20 mouse cellular contexts compared by ENCODE assay signal in the genomic region with DNA sequence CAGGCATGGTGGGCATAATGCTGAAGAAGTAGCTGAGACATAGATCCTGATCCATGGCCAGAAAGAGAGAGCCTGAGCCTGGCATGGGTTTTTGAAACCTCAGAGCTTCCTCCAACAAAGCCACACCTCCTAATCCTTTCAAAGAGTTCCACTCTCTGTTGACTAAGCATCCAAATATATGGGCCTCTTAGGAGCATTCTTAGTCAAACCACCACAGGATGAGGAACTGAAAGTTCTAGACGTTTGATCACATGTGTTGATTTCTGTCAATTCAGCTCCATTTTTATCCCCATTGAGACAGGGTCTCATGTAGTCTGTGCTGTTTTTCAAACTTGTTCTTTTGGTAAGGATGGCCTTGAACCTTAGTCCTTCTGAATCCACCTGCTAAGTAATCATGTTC. TPM values are rescaled to one million over a fixed set of nuclear protein-coding genes. Genes with fewer than 3 reads are reported as not detected.
DNase-seq lines count a peak whose midpoint lies in the region; TF ChIP-seq lines count a peak whose summit lies in the region.
"Had no signal": no experiment of that assay in that cellular context is flagged by ENCODE, and none has a peak within 500 bp of the region (broad histone marks: within the 10 kb centered on the region; RNA-seq: fewer than 3 reads in every experiment).

No protein-coding gene starts in this region.

- TF ChIP-seq EP300 in CH12.LX (IDR thresholded peaks at IDR 0.05; ENCODE audit: low read length): peak; percentile 45; the same call in 1 of the 2 replicates

- no peak for TF ChIP-seq CTCF in CH12.LX (conservative IDR thresholded peaks at IDR 0.05 in 1 of 2, IDR thresholded peaks at IDR 0.05 in 1 of 2; ENCODE audit: low read depth in 2 of 2, low read length in 2 of 2)

- no peak overlapping the region for H3K9ac ChIP-seq in CH12.LX (ENCODE audit: insufficient read depth, low read depth)
- H3K9ac ChIP-seq: embryonic facial prominence, embryonic 12.5 days; forebrain, embryonic 13.5 days; forebrain, embryonic 15.5 days; forebrain, postnatal 0 days had no signal

- H3K4me2 ChIP-seq in CH12.LX (ENCODE audit: insufficient read depth, low read depth, poor library complexity, severe bottlenecking): no peak overlapping the region
- H3K4me2 ChIP-seq: embryonic facial prominence, embryonic 12.5 days; forebrain, embryonic 13.5 days; forebrain, embryonic 15.5 days had no signal

- peaks cover 11% of the 10 kb centered on the region for H3K9me3 ChIP-seq in CH12.LX (replicated peaks; ENCODE audit: low read length)
- H3K9me3 ChIP-seq: embryonic facial prominence, embryonic 10.5 days; embryonic facial prominence, embryonic 12.5 days; forebrain, embryonic 13.5 days; forebrain, embryonic 15.5 days; G1E had no signal

- no peak overlapping the region for H3K4me3 ChIP-seq in CH12.LX (replicated peaks in 1 of 3; ENCODE audit: low read depth in 2 of 3, low read length in 2 of 3, poor library complexity in 1 of 3)
- H3K4me3 ChIP-seq: embryonic facial prominence, embryonic 10.5 days; embryonic facial prominence, embryonic 12.5 days; forebrain, embryonic 13.5 days; forebrain, embryonic 15.5 days had no signal

- no peak overlapping the region for H3K27ac ChIP-seq in CH12.LX (ENCODE audit: insufficient read depth, low read depth)
- H3K27ac ChIP-seq: embryonic facial prominence, embryonic 10.5 days; embryonic facial prominence, embryonic 12.5 days; forebrain, embryonic 13.5 days; forebrain, embryonic 15.5 days had no signal

- peaks cover 7 to 38% of the 10 kb centered on the region in 2 experiments for H3K36me3 ChIP-seq in CH12.LX (replicated peaks in 1 of 2; ENCODE audit: control insufficient read depth in 1 of 2, insufficient read depth in 1 of 2, low read length in 1 of 2)
- no peaks in the 10 kb centered on the region for H3K36me3 ChIP-seq in splenic B cell, adult 2 months (ENCODE audit: control insufficient read depth, insufficient read depth, low read length, poor library complexity, severe bottlenecking)

- TF ChIP-seq RAD21 in CH12.LX (IDR thresholded peaks at IDR 0.05; ENCODE audit: low read depth, low read length): no peak

- peaks cover 0 to 3% of the 10 kb centered on the region in 2 experiments; a peak in 1 of 4 replicates for H3K4me1 ChIP-seq in CH12.LX (ENCODE audit: control insufficient read depth in 1 of 2, insufficient read depth in 2 of 2)
- H3K4me1 ChIP-seq: embryonic facial prominence, embryonic 10.5 days; embryonic facial prominence, embryonic 12.5 days; forebrain, embryonic 13.5 days; forebrain, embryonic 15.5 days had no signal

- no peak for TF ChIP-seq POLR2A in CH12.LX (IDR thresholded peaks at IDR 0.05; ENCODE audit: low read depth, low read length)

- no peaks in the 10 kb centered on the region for H3K27me3 ChIP-seq in CH12.LX (replicated peaks)
- H3K27me3 ChIP-seq in splenic B cell, adult 2 months (ENCODE audit: control insufficient read depth, insufficient read depth, low read length, poor library complexity, severe bottlenecking): no peaks in the 10 kb centered on the region
- H3K27me3 ChIP-seq: embryonic facial prominence, embryonic 12.5 days; forebrain, embryonic 13.5 days; forebrain, embryonic 15.5 days; Patski had no signal

- H3K79me2 ChIP-seq in CH12.LX (replicated peaks; ENCODE audit: control insufficient read depth, extremely low read depth, insufficient read depth, poor library complexity, severe bottlenecking): no peaks in the 10 kb centered on the region

- dilution Hi-C loops in CH12.LX (cut with MboI; ENCODE audit: extremely low pct_ligation_motif_present, extremely low pct_unique_long_range_greater_than_20kb, low sequenced_read_pairs): no loop called here

- in situ Hi-C loops in CH12.LX (cut with MboI; ENCODE audit: low pct_ligation_motif_present, low pct_unique_long_range_greater_than_20kb, low sequenced_read_pairs): no loop called here

- peak; percentile 11 for DNase-seq in 416B (ENCODE audit: low read depth)
- DNase-seq in CH12.LX (ENCODE audit: extremely low read depth): peak; percentile 64
- peak; percentile 18 for DNase-seq in splenic B cell, adult 2 months (ENCODE audit: low read depth, low spot score)
- DNase-seq in adrenal gland, adult 18-20 months (ENCODE audit: low spot score in 2 of 2): no peak
- DNase-seq in cerebellum, adult 18-20 months: no peak
- DNase-seq: adrenal gland, adult 2 months; adrenal gland, postnatal 10 days; adrenal gland, postnatal 25 days; cerebellum, adult 11 months; cerebellum, adult 2 months; cerebellum, adult 9-10 months; cerebellum, postnatal 10 days; cerebellum, postnatal 25 days; forebrain, postnatal 0 days had no signal

TF ChIP-seq in CH12.LX, 34 proteins besides CTCF, POLR2A, EP300 and RAD21:
- TF ChIP-seq JUND (conservative IDR thresholded peaks at IDR 0.05; ENCODE audit: low read depth, low read length) (0 out of 2 replicates have a peak, but pooled peaks have one; percentile 18), MAFK (IDR thresholded peaks at IDR 0.05; ENCODE audit: insufficient replicate concordance, low read length) (peak; percentile 39; the same call in 1 of the 2 replicates), MEF2A (IDR thresholded peaks at IDR 0.05; ENCODE audit: borderline replicate concordance, low read depth, low read length) (peak; percentile 28; the same call in 1 of the 2 replicates), IRF4 (IDR thresholded peaks at IDR 0.05; ENCODE audit: low read depth, low read length) (peak; percentile 57), CHD1 (IDR thresholded peaks at IDR 0.05; ENCODE audit: low read depth, low read length) (no peak), HCFC1 (IDR thresholded peaks at IDR 0.05; ENCODE audit: low read depth, low read length) (no peak), BHLHE40 (IDR thresholded peaks at IDR 0.05; ENCODE audit: low read depth, low read length) (peak; percentile 30), ETS1 (conservative IDR thresholded peaks at IDR 0.05; ENCODE audit: low read depth, low read length) (no peak), ZKSCAN1 (IDR thresholded peaks at IDR 0.05; ENCODE audit: borderline replicate concordance, low read depth, low read length) (no peak), JUN (IDR thresholded peaks at IDR 0.05; ENCODE audit: insufficient read depth, low read depth, low read length) (peak; percentile 49; the same call in 1 of the 2 replicates)
TF ChIP-seq in CH12.LX: peak in this region for 6.

RNA-seq across cellular contexts. Expression of a gene that starts 28.7 kb away (rescaled TPM):
- total RNA-seq in CH12.LX (2012; rRNA removed) (6.0 and 8.1 TPM in 2 replicates), CH12.LX (2014; rRNA removed) (10.7 and 12.3 TPM in 2 replicates)
- 6.7 and 8.6 TPM in 2 replicates for polyA plus RNA-seq in CH12.LX (2012; ENCODE audit: insufficient read length, low read depth)
- 1 to 10 TPM; 8.2 to 9.7 TPM for total RNA-seq in adrenal gland, adult 18-20 months (2021)

RNA-seq across cellular contexts. Expression of a gene that starts 54.2 kb away (rescaled TPM):
- total RNA-seq in CH12.LX (2012; rRNA removed): 13.1 and 13.3 TPM in 2 replicates
- total RNA-seq in CH12.LX (2014; rRNA removed): 29.7 and 31.8 TPM in 2 replicates
- 33.7 and 38.3 TPM in 2 replicates for polyA plus RNA-seq in CH12.LX (2012; ENCODE audit: insufficient read length, low read depth)
- 10 to 100 TPM; 13.0 to 13.5 TPM for total RNA-seq in adrenal gland, adult 18-20 months (2021)

Comparison
In these comparisons a context has a peak if more than half of its experiments do, and no peak if none do; other contexts are left out.
1. DNase-seq: peak in 416B (single experiment), CH12.LX (single experiment) and splenic B cell, adult 2 months (single experiment); none in adrenal gland, adult 18-20 months (0 of 2) and cerebellum, adult 18-20 months (0 of 2).